Mouse (Mus musculus) thymus, adult 2 months (tissue): ENCODE measurements around the gene Fam122a.

ENCODE experiments used
- CTCF ChIP-seq: fragments of 200-500 bp; IDR thresholded peaks from 2 replicates; pipeline ENCODE4 v1.5.1; 2012; ENCODE audit warnings: mild to moderate bottlenecking, control low read depth, low read length, moderate library complexity, borderline replicate concordance; ENCODE audit not compliant: control insufficient read depth, poor library complexity, insufficient read depth; ENCODE audit errors: extremely low read depth
- POLR2A ChIP-seq: fragments of 200-500 bp; IDR thresholded peaks from 2 replicates; pipeline ENCODE4 v1.6.1; 2012; ENCODE audit warnings: mild to moderate bottlenecking, low read length, control low read depth, moderate library complexity; ENCODE audit not compliant: control insufficient read depth, poor library complexity, insufficient read depth; ENCODE audit errors: extremely low read depth

GRCm38 (mm10) chr19:24486433-24487296 is 9.5 kb upstream of the Fam122a start:
- no peak for TF ChIP-seq CTCF
- TF ChIP-seq POLR2A: no peak
